Mouse (Mus musculus) kidney, adult 2 months (tissue): Measurements from ENCODE around the gene Trim30a. TPM values are rescaled to one million over a fixed set of nuclear protein-coding genes. Genes with fewer than 3 reads are reported as not detected.
A peak's percentile ranks its signal among the peaks of the same experiment; 100 is the strongest.

Experiments
- DNase-seq: peaks from one replicate; pipeline ENCODE4 v3.0.0; 2021
- H3K27ac ChIP-seq: fragments of 200-500 bp; 2 replicates; pipeline ENCODE4 v1.5.1; 2012; ENCODE audit warnings: low read depth, low read length, control low read depth, inconsistent platforms; ENCODE audit not compliant: insufficient read depth
- H3K27me3 ChIP-seq: fragments of 200-500 bp; replicated peaks from 2 replicates; pipeline ENCODE4 v1.6.1; 2012; ENCODE audit warnings: mild to moderate bottlenecking, moderate library complexity, low read length, inconsistent platforms; ENCODE audit not compliant: control insufficient read depth, insufficient read depth
- H3K36me3 ChIP-seq: fragments of 200-500 bp; 2 replicates; pipeline ENCODE4 v1.6.1; 2012; ENCODE audit warnings: mild to moderate bottlenecking, moderate library complexity, low read length, inconsistent platforms; ENCODE audit not compliant: control insufficient read depth, insufficient read depth
- H3K4me1 ChIP-seq: fragments of 200-500 bp; 2 replicates; pipeline ENCODE4 v1.6.1; 2011; ENCODE audit warnings: low read length; ENCODE audit not compliant: control insufficient read depth, insufficient read depth
- H3K4me3 ChIP-seq: fragments of 200-500 bp; 2 replicates; pipeline ENCODE4 v1.5.1; 2011; ENCODE audit warnings: mild to moderate bottlenecking, low read depth, low read length, control low read depth; ENCODE audit not compliant: insufficient read depth
- CTCF ChIP-seq: fragments of 200-500 bp; conservative IDR thresholded peaks from 2 replicates; pipeline ENCODE4 v1.5.1; 2011; ENCODE audit warnings: low read depth, mild to moderate bottlenecking, control low read depth, low read length, moderate library complexity, mixed read lengths; ENCODE audit not compliant: insufficient read depth, insufficient read length
- POLR2A ChIP-seq: fragments of 200-500 bp; IDR thresholded peaks from one replicate; pipeline ENCODE4 v1.6.1; 2011; ENCODE audit warnings: low read depth, low read length, control low read depth
- WGBS: fragments of 180-500 bp; shearing (Covaris S2); methylation state at CpG from one replicate; pipeline ENCODE4 v1.1.7; 2018; 5-methylcytosine and 5-hydroxymethylcytosine counted together
- polyA plus RNA-seq: library from polyadenylated mRNA; depleted of rRNA; stranded (reverse); fragments of >200 nt; gene quantifications from 2 replicates; pipeline ENCODE4 v1.2.3, GENCODE M21; 2012; rRNA removed

Gene Trim30a
- polyA plus RNA-seq, 1 experiment = 4.6 TPM

- no peaks in the 10 kb centered on the region for H3K27me3 ChIP-seq
- H3K4me1 ChIP-seq = no peaks in the 10 kb centered on the region
- H3K4me3 ChIP-seq = no peak overlapping the region
- no peak for TF ChIP-seq POLR2A
- TF ChIP-seq CTCF = no peak
- no peak overlapping the region for H3K27ac ChIP-seq
- DNase-seq = peak; percentile 10
- no peaks in the 10 kb centered on the region for H3K36me3 ChIP-seq
Measured at GRCm38 (mm10) chr7:104401140-104401539, 63.9 kb downstream of the Trim30a start.

GRCm38 (mm10) chr7:104400698-104401097, 64.3 kb downstream of the Trim30a start, which contains the start of gene Trim30c:
Gene Trim30c (minus strand): TSS chr7:104400837.
- 58% methylated on average over 1 of the region's 1 CpGs for WGBS
- H3K27me3 ChIP-seq = no peaks in the 10 kb centered on the region
- H3K27ac ChIP-seq = no peak within 1 kb of the TSS
- H3K4me3 ChIP-seq = no peak within 1 kb of the TSS
- no peaks in the 10 kb centered on the region for H3K4me1 ChIP-seq
- peak; percentile 9 for DNase-seq
- no peaks in the 10 kb centered on the region for H3K36me3 ChIP-seq
- no peak for TF ChIP-seq CTCF
- no peak for TF ChIP-seq POLR2A

- Histone ChIP-seq H3K4me3 (no peak overlapping the region), H3K36me3 (no peaks in the 10 kb centered on the region), H3K4me1 (no peaks in the 10 kb centered on the region), H3K27me3 (no peaks in the 10 kb centered on the region), H3K27ac (no peak overlapping the region)
- TF ChIP-seq CTCF = no peak
- no peak for TF ChIP-seq POLR2A
- WGBS = 76% methylated on average over 1 of the region's 1 CpGs
- DNase-seq = no peak
Measured at GRCm38 (mm10) chr7:104398492-104398891, 66.5 kb downstream of the Trim30a start.

GRCm38 (mm10) chr7:104369736-104370414, 95.1 kb downstream of the Trim30a start, which contains the start of gene Trim30b:
Gene Trim30b (minus strand): TSS chr7:104369884.
- peak; percentile 39 for DNase-seq
- WGBS = 63% methylated on average over 1 of the region's 1 CpGs
- H3K4me1 ChIP-seq = no peaks in the 10 kb centered on the region
- no peaks in the 10 kb centered on the region for H3K36me3 ChIP-seq
- no peaks in the 10 kb centered on the region for H3K27me3 ChIP-seq
- H3K27ac ChIP-seq = no peak within 1 kb of the TSS; the same call in 1 of the 2 replicates
- no peak for TF ChIP-seq POLR2A
- 0 out of 2 replicates have a peak, but pooled peaks have one; percentile 10 for TF ChIP-seq CTCF
- no peak within 1 kb of the TSS for H3K4me3 ChIP-seq

- H3K27me3 ChIP-seq = no peaks in the 10 kb centered on the region
- no peak overlapping the region for H3K27ac ChIP-seq
- H3K4me3 ChIP-seq = no peak overlapping the region
- TF ChIP-seq CTCF (no peak), POLR2A (no peak)
- no peaks in the 10 kb centered on the region for H3K36me3 ChIP-seq
- no peaks in the 10 kb centered on the region for H3K4me1 ChIP-seq
- no peak for DNase-seq
Measured at GRCm38 (mm10) chr7:104366339-104366738, 98.7 kb downstream of the Trim30a start.

Other genes starting within 250 kb of the Trim30a start
- 0.88 and 1.0 TPM in 2 replicates for gene Trim6, start 246.4 kb downstream of the Trim30a start, polyA plus RNA-seq
- gene Trim34a, start 220.7 kb downstream of the Trim30a start, polyA plus RNA-seq = 3.3 and 5.1 TPM in 2 replicates
- gene Trim5, start 177.1 kb downstream of the Trim30a start, polyA plus RNA-seq = 0.30 and 0.42 TPM in 2 replicates
- gene Trim12a, start 149.7 kb downstream of the Trim30a start, polyA plus RNA-seq = 1.9 and 3.1 TPM in 2 replicates
- gene Trim34b, start 135.7 kb downstream of the Trim30a start, polyA plus RNA-seq = 2.3 TPM in 2 replicates
- 2.4 and 3.4 TPM in 2 replicates for gene Trim12c, start 111.8 kb downstream of the Trim30a start, polyA plus RNA-seq
- 0.03 and 0.25 TPM in 2 replicates for gene Trim30b, start 95.3 kb downstream of the Trim30a start, polyA plus RNA-seq
- gene Trim30c, start 64.4 kb downstream of the Trim30a start, polyA plus RNA-seq = 0.09 TPM in 1 of 2 replicates, not detected in the other
- gene Trim30d, start 42.7 kb upstream of the Trim30a start, polyA plus RNA-seq = 0.39 and 0.92 TPM in 2 replicates
- not detected in 2 replicates for gene Olfr651, start 84.9 kb upstream of the Trim30a start, polyA plus RNA-seq
- not detected in 2 replicates for gene Olfr652, start 95.7 kb upstream of the Trim30a start, polyA plus RNA-seq
- not detected in 2 replicates for gene Olfr653, start 112.1 kb upstream of the Trim30a start, polyA plus RNA-seq
- not detected in 2 replicates for gene Olfr654, start 121.8 kb upstream of the Trim30a start, polyA plus RNA-seq
- gene Olfr655, start 136.6 kb upstream of the Trim30a start, polyA plus RNA-seq = not detected in 2 replicates
- not detected in 2 replicates for gene Olfr656, start 148.8 kb upstream of the Trim30a start, polyA plus RNA-seq
- not detected in 2 replicates for gene Olfr657, start 159.6 kb upstream of the Trim30a start, polyA plus RNA-seq
- not detected in 2 replicates for gene Olfr658, start 182.1 kb upstream of the Trim30a start, polyA plus RNA-seq
- not detected in 2 replicates for gene Olfr659, start 201.6 kb upstream of the Trim30a start, polyA plus RNA-seq
- not detected in 2 replicates for gene Olfr661, start 221.3 kb upstream of the Trim30a start, polyA plus RNA-seq